Mouse (Mus musculus) bone marrow, adult 2 months (tissue): Measurements from ENCODE around the gene Dusp18.

Experiments used
- CTCF ChIP-seq: fragments of 200-500 bp; IDR thresholded peaks from 2 replicates; pipeline ENCODE4 v1.5.1; 2011; ENCODE audit warnings: low read length, control low read depth; ENCODE audit not compliant: control insufficient read depth, insufficient read depth
- POLR2A ChIP-seq: fragments of 200-500 bp; IDR thresholded peaks from 2 replicates; pipeline ENCODE4 v1.6.1; 2011; ENCODE audit warnings: low read depth, mild to moderate bottlenecking, control low read depth, low read length, borderline replicate concordance; ENCODE audit not compliant: control insufficient read depth

GRCm38 (mm10) chr11:3851872-3852271 lies 43.2 kb upstream of the Dusp18 start:
- TF ChIP-seq CTCF (no peak), POLR2A (no peak)
